Mouse (Mus musculus) kidney, embryonic 14.5 days (tissue): ENCODE measurements around the gene Ubr3. TPM values are rescaled to one million over a fixed set of nuclear protein-coding genes. Genes with fewer than 3 reads are reported as not detected.

Experiments used
- ATAC-seq: fragments of 200-750 bp; cut with Nextera tagmentation; 2 replicates; pipeline ENCODE4 v1.8.0; 2017; ENCODE audit warnings: moderate number of reproducible peaks, mild to moderate bottlenecking, moderate TSS enrichment, moderate library complexity; ENCODE audit not compliant: low FRiP score, low TSS enrichment
- H3K27ac ChIP-seq: fragments of 300-500 bp; sonication (generic); 2 replicates; pipeline ENCODE4 v1.5.1; 2014; ENCODE audit warnings: low read depth, mild to moderate bottlenecking, low read length, moderate library complexity, mixed read lengths
- H3K27me3 ChIP-seq: fragments of 300-500 bp; sonication (generic); 2 replicates; pipeline ENCODE4 v1.6.1; 2014; ENCODE audit warnings: mild to moderate bottlenecking, low read length; ENCODE audit not compliant: control insufficient read depth, insufficient read depth
- H3K36me3 ChIP-seq: fragments of 300-500 bp; sonication (generic); 2 replicates; pipeline ENCODE4 v1.6.1; 2014; ENCODE audit warnings: low read length, mixed read lengths; ENCODE audit not compliant: control insufficient read depth, insufficient read depth
- H3K4me1 ChIP-seq: fragments of 300-500 bp; sonication (generic); 2 replicates; pipeline ENCODE4 v1.6.1; 2014; ENCODE audit warnings: low read length, mixed read lengths; ENCODE audit not compliant: control insufficient read depth, insufficient read depth
- H3K4me2 ChIP-seq: fragments of 300-500 bp; sonication (generic); replicated peaks from 2 replicates; pipeline ENCODE4 v1.6.1; 2014; ENCODE audit warnings: low read depth, mild to moderate bottlenecking, low read length
- H3K4me3 ChIP-seq: fragments of 300-500 bp; sonication (generic); 2 replicates; pipeline ENCODE4 v1.5.1; 2014; ENCODE audit warnings: mild to moderate bottlenecking, low read length
- H3K9ac ChIP-seq: fragments of 300-500 bp; sonication (generic); 2 replicates; pipeline ENCODE4 v1.6.1; 2014; ENCODE audit warnings: low read depth, mild to moderate bottlenecking, low read length, moderate library complexity
- H3K9me3 ChIP-seq: fragments of 300-500 bp; sonication (generic); 2 replicates; pipeline ENCODE4 v1.6.1; 2016; ENCODE audit warnings: low read length; ENCODE audit not compliant: control insufficient read depth
- WGBS: fragments of 180-500 bp; shearing (Covaris S2); extraction: QIAGEN DNeasy Blood & Tissue Kit; methylation state at CpG from one replicate; pipeline ENCODE4 v1.1.7; 2014; 5-methylcytosine and 5-hydroxymethylcytosine counted together
- polyA plus RNA-seq: library from polyadenylated mRNA; unstranded; fragments of >200 nt; fragmentation: Nextera tagmentation; extraction: Ambion mirVana; gene quantifications from 2 replicates; pipeline ENCODE4 v1.2.1, GENCODE M21; 2014

Ubr3 gene
- polyA plus RNA-seq, 1 experiment from 2014 or later: 18.6 TPM

- Histone ChIP-seq H3K4me3 (no peak overlapping the region), H3K4me2 (no peak overlapping the region), H3K4me1 (no peaks in the 10 kb centered on the region), H3K36me3 (peaks cover 28% of the 10 kb centered on the region), H3K27ac (no peak overlapping the region), H3K9me3 (no peaks in the 10 kb centered on the region), H3K27me3 (no peaks in the 10 kb centered on the region), H3K9ac (no peak overlapping the region)
- 88% methylated on average over 4 of the region's 4 CpGs for WGBS
- no peak for ATAC-seq
Measured at GRCm38 (mm10) chr2:69939226-69939625, 42.2 kb downstream of the Ubr3 start.

- 90% methylated on average over 5 of the region's 5 CpGs for WGBS
- H3K4me2 ChIP-seq: no peak overlapping the region
- no peaks in the 10 kb centered on the region for H3K9me3 ChIP-seq
- H3K4me1 ChIP-seq: no peaks in the 10 kb centered on the region
- no peak overlapping the region for H3K4me3 ChIP-seq
- H3K27ac ChIP-seq: no peak overlapping the region
- no peak overlapping the region for H3K9ac ChIP-seq
- H3K27me3 ChIP-seq: no peaks in the 10 kb centered on the region
- no peak for ATAC-seq
- peaks cover 25% of the 10 kb centered on the region for H3K36me3 ChIP-seq
Measured at GRCm38 (mm10) chr2:69939649-69940048, 42.6 kb downstream of the Ubr3 start.

- no peak for ATAC-seq
- Histone ChIP-seq H3K9me3 (no peaks in the 10 kb centered on the region), H3K36me3 (peaks cover 24% of the 10 kb centered on the region), H3K27ac (no peak overlapping the region), H3K9ac (no peak overlapping the region), H3K4me3 (no peak overlapping the region), H3K27me3 (no peaks in the 10 kb centered on the region), H3K4me2 (no peak overlapping the region), H3K4me1 (no peaks in the 10 kb centered on the region)
- 89% methylated on average over 4 of the region's 4 CpGs for WGBS
Measured at GRCm38 (mm10) chr2:69941391-69942030, 44.5 kb downstream of the Ubr3 start.

- WGBS: 84% methylated on average over 8 of the region's 8 CpGs
- no peak for ATAC-seq
- no peaks in the 10 kb centered on the region for H3K9me3 ChIP-seq
- no peak overlapping the region for H3K4me3 ChIP-seq
- no peaks in the 10 kb centered on the region for H3K27me3 ChIP-seq
- no peak overlapping the region for H3K4me2 ChIP-seq
- peaks cover 53% of the 10 kb centered on the region for H3K36me3 ChIP-seq
- H3K9ac ChIP-seq: no peak overlapping the region
- H3K4me1 ChIP-seq: no peaks in the 10 kb centered on the region
- H3K27ac ChIP-seq: no peak overlapping the region
Measured at GRCm38 (mm10) chr2:69952849-69953248, 55.8 kb downstream of the Ubr3 start.

GRCm38 (mm10) chr2:69955635-69956034, 58.6 kb downstream of the Ubr3 start:
- ATAC-seq: no peak
- H3K27me3 ChIP-seq: no peaks in the 10 kb centered on the region
- WGBS: 61% methylated on average over 2 of the region's 2 CpGs
- no peak overlapping the region for H3K27ac ChIP-seq
- H3K36me3 ChIP-seq: peaks cover 56% of the 10 kb centered on the region
- H3K9ac ChIP-seq: no peak overlapping the region
- H3K4me1 ChIP-seq: no peaks in the 10 kb centered on the region
- H3K4me3 ChIP-seq: no peak overlapping the region
- H3K4me2 ChIP-seq: no peak overlapping the region
- no peaks in the 10 kb centered on the region for H3K9me3 ChIP-seq

GRCm38 (mm10) chr2:69957622-69958021, 60.6 kb downstream of the Ubr3 start:
- no peaks in the 10 kb centered on the region for H3K27me3 ChIP-seq
- H3K9ac ChIP-seq: no peak overlapping the region
- 93% methylated on average over 2 of the region's 2 CpGs for WGBS
- no peak overlapping the region for H3K27ac ChIP-seq
- H3K9me3 ChIP-seq: no peaks in the 10 kb centered on the region
- ATAC-seq: no peak
- no peaks in the 10 kb centered on the region for H3K4me1 ChIP-seq
- no peak overlapping the region for H3K4me2 ChIP-seq
- H3K36me3 ChIP-seq: peaks cover 57% of the 10 kb centered on the region
- no peak overlapping the region for H3K4me3 ChIP-seq

- no peak overlapping the region for H3K4me2 ChIP-seq
- H3K27ac ChIP-seq: no peak overlapping the region
- no peaks in the 10 kb centered on the region for H3K27me3 ChIP-seq
- 88% methylated on average over 2 of the region's 2 CpGs for WGBS
- H3K4me1 ChIP-seq: no peaks in the 10 kb centered on the region
- peaks cover 43% of the 10 kb centered on the region for H3K36me3 ChIP-seq
- no peak overlapping the region for H3K9ac ChIP-seq
- no peaks in the 10 kb centered on the region for H3K9me3 ChIP-seq
- ATAC-seq: no peak
- H3K4me3 ChIP-seq: no peak overlapping the region
Measured at GRCm38 (mm10) chr2:69974896-69975295, 77.8 kb downstream of the Ubr3 start.

- ATAC-seq: no peak
- no peak overlapping the region for H3K4me2 ChIP-seq
- H3K4me1 ChIP-seq: no peaks in the 10 kb centered on the region
- H3K4me3 ChIP-seq: no peak overlapping the region
- no peaks in the 10 kb centered on the region for H3K9me3 ChIP-seq
- peaks cover 49% of the 10 kb centered on the region for H3K36me3 ChIP-seq
- H3K9ac ChIP-seq: no peak overlapping the region
- H3K27ac ChIP-seq: no peak overlapping the region
- WGBS: 94% methylated on average over 6 of the region's 6 CpGs
- no peaks in the 10 kb centered on the region for H3K27me3 ChIP-seq
Measured at GRCm38 (mm10) chr2:69989224-69989623, 92.2 kb downstream of the Ubr3 start.

GRCm38 (mm10) chr2:69990647-69991046, 93.6 kb downstream of the Ubr3 start:
- WGBS: 64% methylated on average over 2 of the region's 2 CpGs
- Histone ChIP-seq H3K27me3 (no peaks in the 10 kb centered on the region), H3K4me3 (no peak overlapping the region), H3K36me3 (peaks cover 42% of the 10 kb centered on the region), H3K9me3 (no peaks in the 10 kb centered on the region), H3K27ac (no peak overlapping the region), H3K4me1 (no peaks in the 10 kb centered on the region), H3K4me2 (no peak overlapping the region), H3K9ac (no peak overlapping the region)
- ATAC-seq: no peak
